Mouse (Mus musculus): ENCODE measurements at regions not wholly inside any gene's neighbourhood (a gene's known extent, or its start where the extent isn't known, plus 50 kb on each side); places are given as distances from the start of the nearest gene placed in this dataset.
A peak's percentile ranks its signal among the peaks of the same experiment; 100 is the strongest.

DNA sequence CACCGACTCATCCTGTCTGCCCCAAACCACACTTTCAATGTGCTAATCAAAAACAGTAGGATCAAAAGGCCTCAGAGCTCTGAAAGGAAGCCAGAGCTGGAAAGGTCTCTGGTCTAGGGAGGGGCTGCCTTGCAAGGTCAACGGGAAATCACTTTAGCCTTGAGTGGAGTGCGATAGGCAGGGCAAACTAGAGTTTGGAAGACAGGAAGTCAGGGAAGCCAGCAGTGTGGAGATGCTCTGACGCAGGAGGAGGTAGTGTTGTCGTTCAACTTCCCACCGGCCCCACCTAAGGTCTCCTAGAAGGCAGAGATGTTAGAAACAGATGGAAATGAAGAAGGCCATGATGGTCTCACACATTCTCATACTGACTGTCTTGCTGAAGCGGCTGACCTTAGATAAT, 52.0 kb upstream of the Trp53i11 start:
- no peak for DNase-seq (ENCODE audit: low spot score in 2 of 2)

DNA sequence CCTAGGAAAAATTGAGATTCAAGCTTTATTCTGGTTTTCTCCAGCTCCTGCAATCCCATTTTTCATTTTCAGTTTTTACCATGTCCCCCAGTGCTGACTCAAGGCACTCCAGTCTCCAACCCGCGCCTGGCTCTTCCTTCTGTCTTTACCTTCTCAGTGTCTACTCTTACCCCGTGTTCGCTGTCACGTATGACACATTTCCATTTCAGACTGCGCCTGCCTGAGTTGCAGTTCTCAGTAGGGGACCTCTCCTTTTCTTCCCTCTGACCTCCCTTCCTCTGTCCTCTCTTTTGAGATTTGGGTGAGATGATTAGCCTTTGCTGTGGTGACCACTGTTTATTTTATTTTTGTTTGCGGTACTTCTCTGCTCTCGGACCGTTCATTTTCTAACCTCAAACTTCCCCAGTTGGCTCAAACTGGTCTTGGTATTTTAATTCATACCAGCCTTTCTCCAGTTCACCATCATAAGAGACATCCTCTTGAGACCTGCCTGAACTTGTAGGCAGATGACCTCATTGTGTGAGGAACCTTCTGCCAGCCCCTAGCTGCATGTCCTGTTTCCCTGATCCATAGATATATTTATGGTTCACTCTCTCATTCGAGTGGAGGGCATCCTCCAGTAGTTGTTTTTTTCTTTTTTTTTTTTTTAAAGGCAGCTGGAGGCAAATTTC, 53.9 kb upstream of the Trp53i11 start:
- DNase-seq (ENCODE audit: low spot score in 2 of 2), result no peak

GRCm38 (mm10) chr2:93131825-93132623, 55.3 kb upstream of the Trp53i11 start:
- peak in 1 of 2 experiments; percentile 23 for DNase-seq (ENCODE audit: low spot score in 2 of 2)

DNA sequence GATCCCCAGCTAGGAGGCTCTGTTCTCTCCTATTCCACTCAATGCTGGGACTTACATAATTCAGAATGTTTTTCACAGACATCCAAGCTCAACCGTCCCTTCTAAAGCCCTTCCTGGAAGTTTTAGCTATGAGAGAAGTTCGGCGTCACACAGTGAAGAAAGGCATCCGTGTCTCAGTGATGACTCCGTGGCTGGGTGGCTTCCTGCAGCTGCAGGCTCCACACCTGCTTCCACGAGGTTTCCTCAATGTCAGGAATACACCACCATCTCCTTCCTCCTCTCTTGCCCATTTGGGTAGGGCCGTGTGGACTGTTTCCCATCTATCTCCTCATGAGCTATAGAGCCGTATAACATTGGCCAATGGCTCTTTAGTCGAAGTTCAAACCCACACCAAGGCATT, 56.1 kb upstream of the Trp53i11 start:
- DNase-seq (ENCODE audit: low spot score in 2 of 2), result no peak

DNA sequence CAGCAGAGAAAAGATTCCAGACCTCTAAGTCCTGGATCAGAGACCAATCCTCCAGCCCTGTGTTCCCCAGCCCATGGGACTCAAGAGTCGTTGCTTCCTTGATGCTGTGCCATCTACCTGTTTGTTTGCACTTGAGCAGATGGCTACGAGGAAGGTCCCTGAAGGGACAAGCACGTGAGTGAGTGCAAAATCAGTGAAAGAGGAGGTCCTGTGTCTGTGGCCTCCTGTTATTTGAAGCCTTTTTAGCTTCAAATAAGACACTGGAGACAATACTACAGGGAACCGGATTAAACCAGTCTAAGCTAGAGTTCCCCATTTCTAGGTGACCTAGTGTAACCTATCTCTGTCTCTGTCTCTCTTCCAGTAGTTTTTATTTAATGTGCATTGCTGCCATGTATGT, 58.2 kb upstream of the Trp53i11 start:
- peak in 1 of 2 experiments; percentile 10 for DNase-seq (ENCODE audit: low spot score in 2 of 2)

GRCm38 (mm10) chr2:93126595-93127165, 60.7 kb upstream of the Trp53i11 start:
- no peak for DNase-seq (ENCODE audit: low spot score in 2 of 2)

DNA sequence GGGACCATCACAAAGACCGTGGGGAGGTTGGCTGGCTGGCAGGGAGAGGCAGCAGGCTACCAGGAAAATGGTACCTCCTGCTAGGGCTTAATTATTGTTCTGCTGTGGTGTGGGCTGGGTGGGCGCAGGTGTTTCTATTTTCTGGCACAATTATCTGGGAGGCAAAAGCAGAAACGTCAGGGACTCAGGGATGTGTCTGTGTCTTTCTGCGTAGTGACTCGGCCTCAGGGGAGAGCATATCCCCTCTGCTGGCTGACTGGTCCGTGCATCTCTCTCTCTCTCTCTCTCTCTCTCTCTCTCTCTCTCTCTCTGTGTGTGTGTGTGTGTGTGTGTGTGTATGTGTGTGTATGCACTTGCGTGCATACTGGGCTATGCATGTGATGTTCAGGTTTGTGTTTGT, 61.2 kb upstream of the Trp53i11 start:
- DNase-seq (ENCODE audit: low spot score in 2 of 2), result no peak

DNA sequence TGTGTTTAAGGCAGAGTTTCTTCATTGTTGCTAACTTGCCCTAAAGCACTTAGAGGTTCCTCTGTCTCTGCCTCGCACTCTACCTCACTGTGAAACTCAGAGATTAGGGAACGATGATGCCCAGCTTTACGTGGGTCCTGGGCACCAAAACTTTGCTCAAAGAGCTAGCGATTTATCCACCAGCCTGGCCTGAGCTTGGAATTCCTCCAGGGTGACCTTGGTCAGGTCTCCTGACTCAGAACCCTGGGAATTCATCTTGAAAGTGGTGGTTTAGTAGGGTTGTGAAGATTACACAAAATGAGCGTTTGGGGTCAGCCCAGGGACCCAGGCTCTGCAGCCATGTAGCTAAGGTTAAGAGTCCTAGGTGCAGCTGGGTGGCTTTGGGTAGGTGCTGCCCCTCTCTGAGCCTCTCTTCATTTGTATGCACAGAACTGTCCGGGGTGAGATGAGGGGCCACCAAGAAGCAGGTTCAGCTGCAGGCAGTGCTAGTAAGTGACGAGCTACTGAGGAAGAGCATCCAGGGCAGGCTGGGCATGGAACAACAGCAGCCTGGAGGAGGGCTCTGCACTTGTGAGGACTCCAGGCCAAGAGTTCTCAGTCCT, 62.4 kb upstream of the Trp53i11 start:
- no peak for DNase-seq (ENCODE audit: low spot score in 2 of 2)

DNA sequence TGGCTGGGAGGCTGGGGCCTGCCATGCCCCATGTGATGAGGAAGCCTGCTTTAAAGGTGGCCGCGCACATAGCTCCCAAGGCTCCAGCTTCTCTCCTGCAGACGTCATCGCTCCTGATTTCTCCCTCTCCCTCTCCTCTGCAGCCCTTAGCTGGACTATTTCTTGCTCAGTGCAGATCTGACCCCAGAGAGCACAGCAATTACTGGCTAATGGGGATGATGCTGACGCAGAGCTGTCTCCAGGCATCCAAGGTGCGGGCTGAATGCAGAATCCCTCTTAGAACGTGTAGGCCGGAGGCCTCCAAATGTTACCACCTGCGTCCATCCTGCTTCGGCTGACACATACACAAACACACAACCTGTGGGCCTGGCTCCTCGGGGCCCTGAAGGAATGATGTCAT, 63.5 kb upstream of the Trp53i11 start:
- DNase-seq (ENCODE audit: low spot score in 2 of 2), result no peak

- DNase-seq (ENCODE audit: low spot score in 2 of 2), result no peak
Observed at GRCm38 (mm10) chr2:93120386-93120785, 67.0 kb upstream of the Trp53i11 start.

- no peak for DNase-seq (ENCODE audit: low spot score in 2 of 2)
Observed at GRCm38 (mm10) chr2:93119001-93119400, 68.3 kb upstream of the Trp53i11 start.

GRCm38 (mm10) chr2:93115303-93115702, 69.3 kb upstream of the Prdm11 start:
- DNase-seq (ENCODE audit: low spot score in 2 of 2), result no peak

- DNase-seq (ENCODE audit: low spot score in 2 of 2), result no peak
Observed at GRCm38 (mm10) chr2:93113929-93114328, 68.0 kb upstream of the Prdm11 start.

- DNase-seq (ENCODE audit: low spot score in 2 of 2), result no peak
Observed at GRCm38 (mm10) chr2:93112320-93112719, 66.4 kb upstream of the Prdm11 start.

DNA sequence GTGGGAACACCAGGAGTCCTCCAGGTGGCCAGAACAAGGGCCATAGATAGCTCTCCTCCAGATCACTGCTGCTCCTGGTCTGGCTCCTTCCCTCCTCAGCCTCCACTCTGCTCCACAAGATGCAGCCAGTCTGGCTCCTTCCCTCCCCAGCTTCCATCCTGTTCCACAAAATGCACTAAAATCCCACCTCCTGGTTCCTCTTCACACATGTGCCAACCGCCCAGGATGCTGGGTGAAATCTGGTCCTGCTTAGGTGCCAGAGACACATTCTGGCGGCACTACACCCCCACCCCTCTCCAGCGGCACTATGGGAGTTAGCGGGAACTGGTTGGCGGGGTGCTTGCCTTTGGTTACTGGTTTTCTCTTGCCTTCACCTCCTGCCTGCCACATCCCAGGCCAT, 64.9 kb upstream of the Prdm11 start:
- DNase-seq (ENCODE audit: low spot score in 2 of 2), result no peak

DNA sequence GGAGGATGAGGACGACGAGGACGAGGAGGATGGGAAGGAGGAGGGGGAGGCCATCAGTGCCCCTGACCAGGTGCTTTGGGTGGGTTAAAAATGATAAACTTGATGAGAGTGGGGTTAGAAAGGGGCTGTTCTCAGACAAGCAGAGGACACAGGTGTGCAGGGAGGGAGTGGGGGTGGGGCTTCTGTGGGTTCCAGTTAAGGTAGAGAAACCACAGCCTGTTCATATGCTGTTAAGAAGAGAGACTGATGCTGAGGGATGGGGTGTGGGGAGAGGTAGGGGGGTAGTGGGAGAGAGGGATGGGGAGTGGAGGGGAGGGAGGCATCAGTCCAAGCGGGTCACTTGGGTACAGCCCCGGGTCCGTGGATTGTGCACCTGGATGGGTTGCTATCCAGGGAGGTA, 60.6 kb upstream of the Prdm11 start:
- no peak for DNase-seq (ENCODE audit: low spot score in 2 of 2)

DNA sequence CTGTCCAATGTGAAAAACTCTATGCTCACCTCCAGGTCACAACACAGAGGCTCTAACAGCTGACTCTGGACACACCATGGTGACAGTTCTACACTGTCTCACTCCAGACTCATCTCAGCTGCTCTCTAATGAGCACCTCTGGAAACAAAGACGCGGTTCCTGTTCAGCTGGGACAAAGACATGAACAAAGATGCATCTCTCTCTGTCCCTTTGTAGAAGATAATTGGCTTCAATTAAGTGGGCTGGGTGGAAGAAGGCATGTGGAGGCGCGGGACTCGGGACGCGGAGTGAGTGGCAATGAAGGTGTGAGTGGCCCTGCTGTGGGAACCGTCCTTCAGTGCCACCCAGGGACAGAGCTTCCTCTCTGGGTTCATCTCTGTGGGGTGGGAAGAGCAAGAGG, 56.0 kb upstream of the Prdm11 start:
- no peak for DNase-seq (ENCODE audit: low spot score in 2 of 2)

- no peak for DNase-seq (ENCODE audit: low spot score in 2 of 2)
Observed at GRCm38 (mm10) chr2:93099780-93100179, 53.8 kb upstream of the Prdm11 start.

GRCm38 (mm10) chr2:93097016-93097415, 51.0 kb upstream of the Prdm11 start:
- DNase-seq (ENCODE audit: low spot score in 2 of 2), result no peak

DNA sequence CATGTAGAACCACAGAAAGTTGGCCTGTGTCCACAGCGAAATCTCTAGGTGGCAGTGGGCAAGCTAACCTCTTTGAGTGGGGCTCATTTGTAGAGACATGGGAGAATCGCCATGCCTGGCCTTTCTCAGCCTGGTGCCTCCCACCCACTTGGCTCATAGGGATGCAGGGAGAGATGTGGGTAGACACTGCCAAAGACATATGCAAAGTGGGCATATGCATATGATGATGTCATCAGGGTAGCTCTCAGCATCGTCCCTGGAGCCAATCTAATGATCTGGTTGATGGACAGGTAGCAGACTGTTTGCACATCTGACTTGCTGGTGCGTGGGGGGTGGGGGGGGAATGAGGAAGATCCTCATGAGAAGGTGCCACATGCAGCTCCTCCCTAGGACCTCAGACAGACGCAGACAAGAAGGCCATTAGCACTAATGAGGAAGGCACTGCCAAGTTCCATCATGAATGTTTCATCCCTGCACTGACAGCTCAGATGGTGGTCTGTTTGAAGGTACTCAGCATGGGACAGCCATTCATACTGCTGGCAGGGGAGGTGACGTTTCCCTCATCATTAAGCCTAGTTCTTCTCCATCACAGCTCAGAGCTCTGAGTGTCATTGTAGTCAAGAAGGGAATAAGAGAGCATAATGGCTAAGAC, 50.2 kb upstream of the Prdm11 start:
- no peak for DNase-seq (ENCODE audit: low spot score in 2 of 2)

Data from natural killer cell, adult 2 months (primary cell).